Mouse (Mus musculus) megakaryocyte-erythroid progenitor cell, adult 5-6 weeks (primary cell): ENCODE data around the gene Olfr6. TPM values are rescaled to one million over a fixed set of nuclear protein-coding genes. Genes with fewer than 3 reads are reported as not detected.
A peak's percentile ranks its signal among the peaks of the same experiment; 100 is the strongest.
"Not testable (repeated sequence)": the region's sequence is repeated elsewhere in the genome, so short reads cannot be mapped to it uniquely, and the experiment has no call there.

Experiments
- ATAC-seq: replicated peaks from 2 replicates; pipeline ENCODE4 v1.8.0; 2016; ENCODE audit warnings: mild to moderate bottlenecking, inconsistent platforms; ENCODE audit not compliant: severe bottlenecking, poor library complexity, low FRiP score, low TSS enrichment
- total RNA-seq, 2 experiments: library from RNA; stranded (forward) in 1 of 2; stranded (reverse) in 1 of 2; fragments of 200-1000, 215-1000 nt in 1 of 2; fragments of >200 nt in 1 of 2; fragmentation: Nextera tagmentation in 1 of 2; gene quantifications; 2 replicates each; pipeline ENCODE4 v1.2.3; 2014 to 2017

Olfr6 gene
- total RNA-seq (2014; fragmentation: Nextera tagmentation) (not detected in 2 replicates), total RNA-seq (2017) (not detected in 2 replicates)

GRCm38 (mm10) chr7:106963837-106964236, at the start of gene Olfr6:
Olfr6 (minus strand) TSS chr7:106963937.
- no peak for ATAC-seq

- ATAC-seq = no peak
These were observed 42.2 kb upstream of the Olfr6 start, which contains the start of gene Olfr2 for GRCm38 (mm10) chr7:107005972-107006371. Olfr2 (minus strand) TSS chr7:107006072.

- peak; percentile 57; the same call in 1 of the 2 replicates for ATAC-seq
These were observed 40.4 kb upstream of the Olfr6 start for GRCm38 (mm10) chr7:107004169-107004568.

- no peak for ATAC-seq
These were observed 37.1 kb upstream of the Olfr6 start for GRCm38 (mm10) chr7:107000798-107001197.

GRCm38 (mm10) chr7:106985236-106985635, 21.5 kb upstream of the Olfr6 start:
- ATAC-seq = no peak

- ATAC-seq = no peak
These were observed 11.6 kb upstream of the Olfr6 start, which contains the start of gene Olfr711 for GRCm38 (mm10) chr7:106975353-106975752. Olfr711 (minus strand) TSS chr7:106975453.

GRCm38 (mm10) chr7:106967503-106967902, 3.8 kb upstream of the Olfr6 start:
- ATAC-seq = not testable (repeated sequence)

GRCm38 (mm10) chr7:106948212-106948611, 15.5 kb downstream of the Olfr6 start, which contains the start of gene Olfr710:
Olfr710 (minus strand) TSS chr7:106948312.
- no peak for ATAC-seq

GRCm38 (mm10) chr7:106932119-106932518, 31.6 kb downstream of the Olfr6 start, which contains the start of gene Olfr709-ps1:
Olfr709-ps1 (minus strand) TSS chr7:106932219.
- ATAC-seq = no peak

GRCm38 (mm10) chr7:106920961-106921360, 42.8 kb downstream of the Olfr6 start:
- not testable (repeated sequence) for ATAC-seq

GRCm38 (mm10) chr7:106907676-106908075, 56.1 kb downstream of the Olfr6 start, which contains the start of gene Olfr1532-ps1:
Olfr1532-ps1 (plus strand) TSS chr7:106908001.
- ATAC-seq = no peak; the same call in 1 of the 2 replicates

Other genes starting within 250 kb of the Olfr6 start
- gene Olfr695, start 247.5 kb downstream of the Olfr6 start, total RNA-seq (2014; fragmentation: Nextera tagmentation) = not detected in 2 replicates
- gene Olfr695, start 247.5 kb downstream of the Olfr6 start, total RNA-seq (2017) = not detected in 2 replicates
- not detected in 2 replicates for gene Olfr697, start 221.5 kb downstream of the Olfr6 start, total RNA-seq (2014; fragmentation: Nextera tagmentation)
- not detected in 2 replicates for gene Olfr697, start 221.5 kb downstream of the Olfr6 start, total RNA-seq (2017)
- gene Olfr698, start 208.5 kb downstream of the Olfr6 start, total RNA-seq (2014; fragmentation: Nextera tagmentation) = not detected in 2 replicates
- gene Olfr698, start 208.5 kb downstream of the Olfr6 start, total RNA-seq (2017) = not detected in 2 replicates
- not detected in 2 replicates for gene Olfr699, start 170.7 kb downstream of the Olfr6 start, total RNA-seq (2014; fragmentation: Nextera tagmentation)
- gene Olfr699, start 170.7 kb downstream of the Olfr6 start, total RNA-seq (2017) = not detected in 2 replicates
- gene Olfr700, start 155.1 kb downstream of the Olfr6 start, total RNA-seq (2014; fragmentation: Nextera tagmentation) = not detected in 2 replicates
- gene Olfr700, start 155.1 kb downstream of the Olfr6 start, total RNA-seq (2017) = not detected in 2 replicates
- gene Olfr701, start 149.8 kb downstream of the Olfr6 start, total RNA-seq (2014; fragmentation: Nextera tagmentation) = not detected in 2 replicates
- gene Olfr701, start 149.8 kb downstream of the Olfr6 start, total RNA-seq (2017) = not detected in 2 replicates
- gene Olfr702, start 130.0 kb downstream of the Olfr6 start, total RNA-seq (2014; fragmentation: Nextera tagmentation) = not detected in 2 replicates
- gene Olfr702, start 130.0 kb downstream of the Olfr6 start, total RNA-seq (2017) = not detected in 2 replicates
- not detected in 2 replicates for gene Olfr703, start 120.6 kb downstream of the Olfr6 start, total RNA-seq (2014; fragmentation: Nextera tagmentation)
- gene Olfr703, start 120.6 kb downstream of the Olfr6 start, total RNA-seq (2017) = not detected in 2 replicates
- gene Olfr704, start 100.8 kb downstream of the Olfr6 start, total RNA-seq (2014; fragmentation: Nextera tagmentation) = not detected in 2 replicates
- gene Olfr704, start 100.8 kb downstream of the Olfr6 start, total RNA-seq (2017) = not detected in 2 replicates
- not detected in 2 replicates for gene Olfr705, start 87.0 kb downstream of the Olfr6 start, total RNA-seq (2014; fragmentation: Nextera tagmentation)
- gene Olfr705, start 87.0 kb downstream of the Olfr6 start, total RNA-seq (2017) = not detected in 2 replicates
- gene Olfr706, start 75.8 kb downstream of the Olfr6 start, total RNA-seq (2014; fragmentation: Nextera tagmentation) = not detected in 2 replicates
- gene Olfr706, start 75.8 kb downstream of the Olfr6 start, total RNA-seq (2017) = not detected in 2 replicates
- gene Olfr707, start 62.7 kb downstream of the Olfr6 start, total RNA-seq (2014; fragmentation: Nextera tagmentation) = not detected in 2 replicates
- not detected in 2 replicates for gene Olfr707, start 62.7 kb downstream of the Olfr6 start, total RNA-seq (2017)
- not detected in 2 replicates for gene Olfr1532-ps1, start 55.9 kb downstream of the Olfr6 start, total RNA-seq (2014; fragmentation: Nextera tagmentation)
- gene Olfr1532-ps1, start 55.9 kb downstream of the Olfr6 start, total RNA-seq (2017) = not detected in 2 replicates
- not detected in 2 replicates for gene Olfr709-ps1, start 31.7 kb downstream of the Olfr6 start, total RNA-seq (2014; fragmentation: Nextera tagmentation)
- not detected in 2 replicates for gene Olfr709-ps1, start 31.7 kb downstream of the Olfr6 start, total RNA-seq (2017)
- not detected in 2 replicates for gene Olfr710, start 15.6 kb downstream of the Olfr6 start, total RNA-seq (2014; fragmentation: Nextera tagmentation)
- not detected in 2 replicates for gene Olfr710, start 15.6 kb downstream of the Olfr6 start, total RNA-seq (2017)
- not detected in 2 replicates for gene Olfr711, start 11.5 kb upstream of the Olfr6 start, total RNA-seq (2014; fragmentation: Nextera tagmentation)
- not detected in 2 replicates for gene Olfr711, start 11.5 kb upstream of the Olfr6 start, total RNA-seq (2017)
- 0.07 TPM in 1 of 2 replicates, not detected in the other for gene Olfr2, start 42.1 kb upstream of the Olfr6 start, total RNA-seq (2014; fragmentation: Nextera tagmentation)
- gene Olfr2, start 42.1 kb upstream of the Olfr6 start, total RNA-seq (2017) = not detected in 2 replicates
- not detected in 2 replicates for gene Olfr713, start 67.2 kb upstream of the Olfr6 start, total RNA-seq (2014; fragmentation: Nextera tagmentation)
- gene Olfr713, start 67.2 kb upstream of the Olfr6 start, total RNA-seq (2017) = not detected in 2 replicates
- not detected in 2 replicates for gene Olfr714, start 107.0 kb upstream of the Olfr6 start, total RNA-seq (2014; fragmentation: Nextera tagmentation)
- not detected in 2 replicates for gene Olfr714, start 107.0 kb upstream of the Olfr6 start, total RNA-seq (2017)
- not detected in 2 replicates for gene Olfr17, start 129.3 kb upstream of the Olfr6 start, total RNA-seq (2014; fragmentation: Nextera tagmentation)
- not detected in 2 replicates for gene Olfr17, start 129.3 kb upstream of the Olfr6 start, total RNA-seq (2017)
- not detected in 2 replicates for gene Olfr715b, start 146.4 kb upstream of the Olfr6 start, total RNA-seq (2014; fragmentation: Nextera tagmentation)
- gene Olfr715b, start 146.4 kb upstream of the Olfr6 start, total RNA-seq (2017) = not detected in 2 replicates
- gene Olfr715, start 167.1 kb upstream of the Olfr6 start, total RNA-seq (2014; fragmentation: Nextera tagmentation) = not detected in 2 replicates
- not detected in 2 replicates for gene Olfr715, start 167.1 kb upstream of the Olfr6 start, total RNA-seq (2017)
- gene Olfr716, start 174.4 kb upstream of the Olfr6 start, total RNA-seq (2014; fragmentation: Nextera tagmentation) = not detected in 2 replicates
- not detected in 2 replicates for gene Olfr716, start 174.4 kb upstream of the Olfr6 start, total RNA-seq (2017)
- not detected in 2 replicates for gene Nlrp14, start 203.1 kb upstream of the Olfr6 start, total RNA-seq (2014; fragmentation: Nextera tagmentation)
- gene Nlrp14, start 203.1 kb upstream of the Olfr6 start, total RNA-seq (2017) = not detected in 2 replicates
- not detected in 2 replicates for gene Rbmxl2, start 245.5 kb upstream of the Olfr6 start, total RNA-seq (2014; fragmentation: Nextera tagmentation)
- gene Rbmxl2, start 245.5 kb upstream of the Olfr6 start, total RNA-seq (2017) = not detected in 2 replicates